Mouse (Mus musculus) C2C12 (cell line): ENCODE results near the gene Pitpnm1.

ENCODE experiments used
- CTCF ChIP-seq: IDR thresholded peaks from one replicate; pipeline ENCODE4 v1.5.1; 2011; ENCODE audit not compliant: control insufficient read depth, insufficient read depth, insufficient read length
- MAX ChIP-seq: IDR thresholded peaks from one replicate; pipeline ENCODE4 v1.6.1; 2011; ENCODE audit warnings: mild to moderate bottlenecking, control low read depth

- TF ChIP-seq CTCF (no peak), MAX (no peak)
These were observed 29.7 kb downstream of the Pitpnm1 start for GRCm38 (mm10) chr19:4129462-4129861.
